In genomic region chr8:112070251-112070650, GRCm38 (mm10) we compare ENCODE assay signal across 33 mouse cellular contexts. TPM values are rescaled to one million over a fixed set of nuclear protein-coding genes. Genes with fewer than 3 reads are reported as not detected.
DNase-seq lines count a peak whose midpoint lies in the region; ATAC-seq lines count a peak whose summit lies in the region.
"Had no signal": no experiment of that assay in that cellular context is flagged by ENCODE, and none has a peak within 500 bp of the region (broad histone marks: within the 10 kb centered on the region; RNA-seq: fewer than 3 reads in every experiment).

No protein-coding gene starts in this region.

- no peaks in the 10 kb centered on the region for H3K36me3 ChIP-seq in forebrain, embryonic 10.5 days (replicated peaks)
- H3K36me3 ChIP-seq: embryonic facial prominence, embryonic 10.5 days; embryonic facial prominence, embryonic 13.5 days; heart, embryonic 12.5 days; heart, embryonic 15.5 days had no signal

- H3K9me3 ChIP-seq in forebrain, embryonic 10.5 days, result no peaks in the 10 kb centered on the region
- H3K9me3 ChIP-seq: embryonic facial prominence, embryonic 10.5 days; embryonic facial prominence, embryonic 13.5 days; forebrain, embryonic 13.5 days; heart, embryonic 12.5 days; heart, embryonic 15.5 days had no signal

- H3K4me1 ChIP-seq in forebrain, embryonic 10.5 days, result no peaks in the 10 kb centered on the region
- H3K4me1 ChIP-seq: embryonic facial prominence, embryonic 10.5 days; embryonic facial prominence, embryonic 13.5 days; forebrain, embryonic 13.5 days; heart, embryonic 12.5 days; heart, embryonic 15.5 days had no signal

- peak; percentile 63 for ATAC-seq in frontal cortex, adult (ENCODE audit: low TSS enrichment)
- ATAC-seq: forebrain, embryonic 13.5 days; forebrain, embryonic 16.5 days; hindbrain, postnatal 0 days; inflammation-experienced regulatory T-cells, adult 6 months; Patski had no signal

- WGBS in forebrain, embryonic 10.5 days, result 91% methylated on average over 8 of the region's 8 CpGs

- no peak for DNase-seq in frontal cortex, postnatal 10 days (ENCODE audit: low spot score in 2 of 2)
- peak; percentile 18 for DNase-seq in left cerebral cortex, adult 11 months (ENCODE audit: low spot score)
- DNase-seq in left cerebral cortex, adult 18-20 months (ENCODE audit: low spot score in 2 of 2), result no peak
- DNase-seq in right cerebral cortex, adult 18-20 months, result peak; percentile 29
- no peak for DNase-seq in right cerebral cortex, postnatal 4 days
- DNase-seq in right cerebral cortex, postnatal 25 days, result peak; percentile 19
- DNase-seq in forebrain, embryonic 10.5 days (ENCODE audit: extremely low spot score, low spot score), result no peak
- DNase-seq: adrenal gland, postnatal 10 days; adrenal gland, postnatal 36 days; cerebellum, adult 11 months; cerebellum, adult 2 months; cerebellum, postnatal 10 days; cerebellum, postnatal 36 days; embryo, embryonic 11 days; gastrocnemius, adult 2 months; gastrocnemius, postnatal 14 days; heart, adult 18-20 months; heart, postnatal 10 days; heart, postnatal 4 days had no signal

- no peak overlapping the region for H3K4me3 ChIP-seq in forebrain, embryonic 10.5 days
- H3K4me3 ChIP-seq: embryonic facial prominence, embryonic 10.5 days; embryonic facial prominence, embryonic 13.5 days; erythroblast, embryonic 14.5 days; forebrain, embryonic 13.5 days; gastrocnemius, adult 2 months; heart, embryonic 12.5 days; heart, embryonic 15.5 days had no signal

- H3K27ac ChIP-seq in forebrain, embryonic 10.5 days, result no peak overlapping the region
- H3K27ac ChIP-seq: embryonic facial prominence, embryonic 10.5 days; embryonic facial prominence, embryonic 13.5 days; forebrain, embryonic 13.5 days; gastrocnemius, adult 2 months; heart, embryonic 15.5 days; hindbrain, embryonic 14.5 days; hindbrain, postnatal 0 days had no signal

- H3K27me3 ChIP-seq in forebrain, embryonic 10.5 days (ENCODE audit: poor library complexity, severe bottlenecking), result no peaks in the 10 kb centered on the region
- H3K27me3 ChIP-seq: embryonic facial prominence, embryonic 13.5 days; forebrain, embryonic 13.5 days; heart, embryonic 12.5 days; heart, embryonic 15.5 days had no signal

RNA-seq across cellular contexts. Expression of gene Gm6793, which starts 55.4 kb away (rescaled TPM):
- total RNA-seq in left cerebral cortex, adult 18-20 months (2021), result not detected
- polyA plus RNA-seq in forebrain, embryonic 10.5 days (2016; fragmentation: Nextera tagmentation; extraction: Ambion mirVana), result 0.21 TPM in 1 of 2 replicates, not detected in the other
- total RNA-seq: ES-E14; gastrocnemius, adult 2 months; gastrocnemius, postnatal 14 days; heart, adult 18-20 months; hindbrain, postnatal 0 days had no signal
- polyA plus RNA-seq: cerebellum, adult 2 months; cortical plate, adult 2 months had no signal

RNA-seq across cellular contexts. Expression of gene Terf2ip, which starts 59.1 kb away (rescaled TPM):
- 10 to 100 TPM; 39.2 to 39.7 TPM for total RNA-seq in left cerebral cortex, adult 18-20 months (2021)
- 26.7 and 27.5 TPM in 2 replicates for polyA plus RNA-seq in forebrain, embryonic 10.5 days (2016; fragmentation: Nextera tagmentation; extraction: Ambion mirVana)

RNA-seq across cellular contexts. Expression of gene Kars, which starts 59.1 kb away (rescaled TPM):
- total RNA-seq in left cerebral cortex, adult 18-20 months (2021), result 10 to 100 TPM; 78.9 to 81.3 TPM
- polyA plus RNA-seq in forebrain, embryonic 10.5 days (2016; fragmentation: Nextera tagmentation; extraction: Ambion mirVana), result 270 and 285 TPM in 2 replicates

Comparison
In these comparisons a context has a peak if more than half of its experiments do, and no peak if none do; other contexts are left out.
1. DNase-seq: peak in left cerebral cortex, adult 11 months (single experiment), right cerebral cortex, adult 18-20 months (single experiment) and right cerebral cortex, postnatal 25 days (single experiment); none in frontal cortex, postnatal 10 days (0 of 2), left cerebral cortex, adult 18-20 months (0 of 2), right cerebral cortex, postnatal 4 days (single experiment) and forebrain, embryonic 10.5 days (single experiment).